Mouse (Mus musculus): Measurements from ENCODE around the gene Adam11.

DNA sequence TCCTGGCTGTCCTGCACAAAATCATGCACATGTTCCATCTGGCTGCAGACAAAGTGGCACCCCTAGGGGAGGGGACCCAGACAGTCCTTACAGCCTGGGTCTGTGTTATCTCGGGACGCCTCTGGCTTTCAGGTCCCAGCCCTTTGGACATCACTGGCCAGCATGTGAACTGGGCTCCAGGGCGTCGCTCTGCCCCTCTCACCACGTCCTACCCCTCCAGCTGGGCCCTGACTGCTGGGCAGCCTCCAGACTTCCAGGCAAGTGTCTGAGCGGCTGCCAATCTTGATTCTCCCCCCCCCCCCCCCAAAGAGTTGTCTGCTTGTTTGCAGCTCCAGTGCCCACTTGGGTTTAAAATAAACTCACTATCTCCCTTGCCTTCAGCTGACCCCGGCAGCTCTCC, 22.2 kb downstream of the Adam11 start:
- TF ChIP-seq CTCF (IDR thresholded peaks at IDR 0.05; ENCODE audit: low read depth, low read length) (no peak), POLR2A (IDR thresholded peaks at IDR 0.05; ENCODE audit: borderline replicate concordance, low read depth, low read length) (no peak)
